Mouse (Mus musculus) kidney, embryonic 15.5 days (tissue): Measurements from ENCODE around the gene Gm21366. TPM values are rescaled to one million over a fixed set of nuclear protein-coding genes. Genes with fewer than 3 reads are reported as not detected.
"Not testable (repeated sequence)": the region's sequence is repeated elsewhere in the genome, so short reads cannot be mapped to it uniquely, and the experiment has no call there.

Experiments used
- ATAC-seq: fragments of 200-750 bp; cut with Nextera tagmentation; replicated peaks from 2 replicates; pipeline ENCODE4 v1.8.0; 2017; ENCODE audit warnings: moderate TSS enrichment; ENCODE audit not compliant: low FRiP score
- H3K27ac ChIP-seq: fragments of 300-500 bp; sonication (generic); 2 replicates; pipeline ENCODE4 v1.5.1; 2015; ENCODE audit warnings: mild to moderate bottlenecking, inconsistent platforms
- H3K27me3 ChIP-seq: fragments of 300-500 bp; sonication (generic); 2 replicates; pipeline ENCODE4 v1.6.1; 2015; ENCODE audit warnings: inconsistent platforms
- H3K36me3 ChIP-seq: fragments of 300-500 bp; sonication (generic); 2 replicates; pipeline ENCODE4 v1.6.1; 2015; ENCODE audit warnings: inconsistent platforms
- H3K4me1 ChIP-seq: fragments of 300-500 bp; sonication (generic); 2 replicates; pipeline ENCODE4 v1.6.1; 2015; ENCODE audit warnings: inconsistent platforms
- H3K4me2 ChIP-seq: fragments of 300-500 bp; sonication (generic); 2 replicates; pipeline ENCODE4 v1.6.1; 2015; ENCODE audit warnings: moderate library complexity, mild to moderate bottlenecking, inconsistent platforms
- H3K4me3 ChIP-seq: fragments of 300-500 bp; sonication (generic); replicated peaks from 2 replicates; pipeline ENCODE4 v1.5.1; 2015; ENCODE audit warnings: mild to moderate bottlenecking, inconsistent platforms
- H3K9ac ChIP-seq: fragments of 300-500 bp; sonication (generic); 2 replicates; pipeline ENCODE4 v1.6.1; 2015; ENCODE audit warnings: mild to moderate bottlenecking, inconsistent platforms
- H3K9me3 ChIP-seq: fragments of 300-500 bp; sonication (generic); replicated peaks from 2 replicates; pipeline ENCODE4 v1.6.1; 2016; ENCODE audit warnings: inconsistent platforms
- WGBS: fragments of 180-500 bp; shearing (Covaris S2); methylation state at CpG from one replicate; pipeline ENCODE4 v1.1.7; 2015; ENCODE audit warnings: mixed read lengths; 5-methylcytosine and 5-hydroxymethylcytosine counted together
- polyA plus RNA-seq: library from polyadenylated mRNA; unstranded; fragments of >200 nt; fragmentation: Nextera tagmentation; extraction: Ambion mirVana; gene quantifications from 2 replicates; pipeline ENCODE4 v1.2.1, GENCODE M21; 2015

The Gm21366 gene
- not detected in 2 replicates for polyA plus RNA-seq

DNA sequence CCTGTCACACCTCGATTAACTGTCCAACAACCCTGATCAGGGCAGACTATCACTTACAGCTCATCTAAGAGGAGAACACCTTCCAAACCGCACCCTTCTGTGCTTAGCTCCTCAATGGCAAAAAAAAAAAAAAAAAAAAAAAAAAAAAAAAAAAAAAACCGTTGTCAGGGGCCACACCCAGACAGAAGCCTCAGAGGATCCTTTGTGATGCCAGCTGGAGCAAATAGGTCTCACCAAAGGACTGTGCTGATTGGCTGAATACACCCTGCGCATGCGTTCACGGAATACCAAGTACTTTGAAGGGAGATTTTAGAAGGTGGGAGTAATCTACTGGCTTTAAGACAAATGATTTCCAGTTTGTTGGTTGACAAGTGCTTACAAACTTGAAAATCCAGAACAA is at the start of gene Gm21366:
TSS of gene Gm21366 (minus strand) at position 101 of the 400 bp plus-strand sequence.
- not testable (repeated sequence) for H3K4me1 ChIP-seq, H3K27me3 ChIP-seq, ATAC-seq, H3K27ac ChIP-seq, H3K9me3 ChIP-seq, H3K9ac ChIP-seq, H3K4me3 ChIP-seq, H3K4me2 ChIP-seq, H3K36me3 ChIP-seq
- no CpG with 5 or more reads among the region's 6 CpGs for WGBS
